Mouse (Mus musculus) lung, postnatal 4 days (tissue): Measurements from ENCODE around the gene Hspa1l.

Source experiments
- DNase-seq, 2 experiments: peaks; one replicate each; pipeline ENCODE4 v3.0.0; 2021

Hspa1l gene

DNA sequence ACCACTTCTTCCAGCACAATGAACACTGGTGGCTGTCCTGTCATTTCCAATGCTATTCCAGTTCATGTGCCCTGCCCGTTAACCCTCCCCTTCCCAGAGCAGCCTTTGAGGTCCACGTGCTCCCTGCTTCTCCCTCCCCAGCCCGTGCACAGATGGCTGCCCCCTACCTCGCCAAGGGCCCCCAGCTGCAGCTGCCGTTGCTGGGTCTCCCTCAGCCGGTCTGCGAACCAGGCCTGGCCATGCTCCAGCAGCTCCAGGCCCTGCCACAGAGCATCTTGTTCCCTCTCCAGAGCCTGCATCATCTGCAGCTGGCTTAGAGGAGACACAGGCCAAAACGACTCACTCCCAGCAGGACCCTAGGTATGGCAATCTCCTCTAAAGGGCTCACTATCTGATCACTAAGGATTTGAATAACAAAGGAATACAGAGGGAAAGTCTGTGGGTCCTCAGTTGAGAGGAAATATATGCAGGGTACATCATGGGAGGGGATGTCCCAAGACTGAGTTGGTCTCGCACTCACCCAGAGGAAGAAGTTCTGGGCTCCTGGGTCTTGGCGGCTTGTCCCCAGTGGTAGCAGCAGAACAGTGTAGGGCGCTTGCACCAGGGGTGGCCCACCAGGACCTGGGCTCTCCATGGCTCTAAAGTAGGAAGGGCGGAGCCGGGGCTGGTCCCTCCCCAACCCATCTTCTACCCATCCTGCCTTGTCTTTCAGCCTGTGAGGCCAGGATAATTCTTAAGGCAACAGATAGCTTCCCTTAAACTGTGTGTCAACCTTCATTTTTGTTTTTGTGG lies 55.0 kb downstream of the Hspa1l start, which contains the start of gene Sapcd1:
Gene Sapcd1 (minus strand): TSS at position 740 of the 792 bp plus-strand sequence.
- DNase-seq, result peak in 1 of 2 experiments; percentile 52

DNA sequence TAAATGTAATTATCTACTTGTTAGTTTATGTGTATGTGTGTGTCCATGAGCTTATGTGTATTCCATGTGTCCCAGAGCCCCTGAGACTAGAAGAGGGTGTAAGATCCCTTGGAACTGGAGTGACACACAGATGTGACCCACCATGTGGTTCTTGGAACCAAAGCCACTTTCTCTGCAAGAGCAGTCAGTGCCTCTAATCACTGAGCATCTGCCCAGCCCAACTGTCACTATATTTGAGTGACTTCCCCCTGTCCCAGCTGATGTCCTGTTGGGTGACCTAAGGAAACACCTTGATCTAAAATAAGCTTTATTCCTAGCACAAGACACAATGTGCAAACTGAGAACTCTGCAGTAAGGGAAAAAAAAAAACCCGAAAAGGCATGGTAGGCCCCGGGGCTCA lies 55.8 kb downstream of the Hspa1l start:
- DNase-seq, result no peak
